Mouse (Mus musculus) kidney, postnatal 0 days (tissue): ENCODE results near the gene Rrnad1. TPM values are rescaled to one million over a fixed set of nuclear protein-coding genes. Genes with fewer than 3 reads are reported as not detected.

ENCODE experiments used
- ATAC-seq: fragments of 200-750 bp; cut with Nextera tagmentation; replicated peaks from 2 replicates; pipeline ENCODE4 v1.8.0; 2017; ENCODE audit warnings: low read depth, moderate number of reproducible peaks, moderate TSS enrichment, moderate library complexity; ENCODE audit not compliant: low FRiP score
- DNase-seq: peaks from one replicate; pipeline ENCODE4 v3.0.0-alpha.2; 2016; ENCODE audit warnings: low spot score
- H3K27ac ChIP-seq: fragments of 300-500 bp; sonication (generic); 2 replicates; pipeline ENCODE4 v1.5.1; 2014; ENCODE audit warnings: mild to moderate bottlenecking
- H3K27me3 ChIP-seq: fragments of 300-500 bp; sonication (generic); 2 replicates; pipeline ENCODE4 v1.6.1; 2014; ENCODE audit warnings: low read length, mixed read lengths; ENCODE audit not compliant: insufficient read depth
- H3K36me3 ChIP-seq: fragments of 300-500 bp; sonication (generic); 2 replicates; pipeline ENCODE4 v1.6.1; 2014; ENCODE audit warnings: low read length, mixed read lengths; ENCODE audit not compliant: insufficient read depth
- H3K4me1 ChIP-seq: fragments of 300-500 bp; sonication (generic); replicated peaks from 2 replicates; pipeline ENCODE4 v1.6.1; 2014; ENCODE audit warnings: antibody characterized with exemption, low read length, mixed read lengths; ENCODE audit not compliant: insufficient read depth
- H3K4me2 ChIP-seq: fragments of 300-500 bp; sonication (generic); 2 replicates; pipeline ENCODE4 v1.6.1; 2014; ENCODE audit warnings: mild to moderate bottlenecking, low read length, moderate library complexity, mixed read lengths
- H3K4me3 ChIP-seq: fragments of 300-500 bp; sonication (generic); replicated peaks from 2 replicates; pipeline ENCODE4 v1.5.1; 2014; ENCODE audit warnings: low read depth, low read length
- H3K9ac ChIP-seq: fragments of 300-500 bp; sonication (generic); 2 replicates; pipeline ENCODE4 v1.6.1; 2014; ENCODE audit warnings: low read depth, low read length
- H3K9me3 ChIP-seq: fragments of 300-500 bp; sonication (generic); replicated peaks from 2 replicates; pipeline ENCODE4 v1.6.1; 2016; ENCODE audit warnings: low read length, inconsistent platforms, mixed read lengths
- CTCF ChIP-seq: IDR thresholded peaks from 2 replicates; pipeline ENCODE4 v1.5.1; 2016; ENCODE audit warnings: antibody characterized with exemption, low read depth, mild to moderate bottlenecking, moderate library complexity
- WGBS: fragments of 180-500 bp; shearing (Covaris S2); extraction: QIAGEN DNeasy Blood & Tissue Kit; methylation state at CpG from one replicate; pipeline ENCODE4 v1.1.7; 2014; 5-methylcytosine and 5-hydroxymethylcytosine counted together
- polyA plus RNA-seq: library from polyadenylated mRNA; unstranded; fragments of >200 nt; fragmentation: Nextera tagmentation; extraction: Ambion mirVana; gene quantifications from 2 replicates; pipeline ENCODE4 v1.2.1, GENCODE M21; 2015

Gene Rrnad1
- polyA plus RNA-seq, 1 experiment from 2014 or later = 12.3 TPM

DNA sequence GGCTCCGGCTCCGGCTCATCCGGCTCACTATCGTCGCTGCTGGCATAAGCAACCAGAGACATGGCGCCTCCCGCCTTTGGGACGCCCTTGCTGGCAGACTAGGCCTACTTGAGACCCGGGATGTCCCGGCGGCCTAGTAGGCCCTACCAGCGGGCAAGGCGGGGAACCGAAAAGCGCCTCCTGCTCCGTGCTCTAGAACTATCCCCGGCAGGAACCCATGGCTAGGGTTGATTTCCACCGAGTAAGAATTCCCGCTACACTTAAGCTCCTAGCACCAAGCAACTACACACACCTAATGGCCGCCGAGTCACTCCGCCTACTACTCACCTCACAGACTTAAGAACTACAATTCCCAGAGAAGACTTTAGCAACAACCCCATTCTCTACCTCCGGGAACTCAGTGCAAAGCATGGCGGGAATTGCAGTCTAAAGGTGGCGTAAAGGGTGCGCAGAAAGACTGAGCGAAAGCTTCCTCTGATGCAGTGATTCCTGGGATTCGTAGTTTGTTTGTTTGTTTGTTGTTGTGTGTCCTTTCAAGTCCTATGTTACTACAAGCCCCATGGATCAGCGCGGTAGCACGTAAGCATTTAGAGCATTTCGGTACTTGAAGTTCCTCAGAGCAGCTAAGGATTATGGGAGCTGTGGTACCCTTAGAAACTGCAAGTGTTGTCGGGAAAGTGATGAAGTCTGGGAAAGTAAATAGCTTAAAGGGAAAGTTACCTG lies 45.1 kb downstream of the Rrnad1 start, which contains the start of gene Prcc:
Gene Prcc (minus strand): TSS at position 328 of the 723 bp plus-strand sequence.
- under 1% methylated on average over 33 of the region's 33 CpGs for WGBS

DNA sequence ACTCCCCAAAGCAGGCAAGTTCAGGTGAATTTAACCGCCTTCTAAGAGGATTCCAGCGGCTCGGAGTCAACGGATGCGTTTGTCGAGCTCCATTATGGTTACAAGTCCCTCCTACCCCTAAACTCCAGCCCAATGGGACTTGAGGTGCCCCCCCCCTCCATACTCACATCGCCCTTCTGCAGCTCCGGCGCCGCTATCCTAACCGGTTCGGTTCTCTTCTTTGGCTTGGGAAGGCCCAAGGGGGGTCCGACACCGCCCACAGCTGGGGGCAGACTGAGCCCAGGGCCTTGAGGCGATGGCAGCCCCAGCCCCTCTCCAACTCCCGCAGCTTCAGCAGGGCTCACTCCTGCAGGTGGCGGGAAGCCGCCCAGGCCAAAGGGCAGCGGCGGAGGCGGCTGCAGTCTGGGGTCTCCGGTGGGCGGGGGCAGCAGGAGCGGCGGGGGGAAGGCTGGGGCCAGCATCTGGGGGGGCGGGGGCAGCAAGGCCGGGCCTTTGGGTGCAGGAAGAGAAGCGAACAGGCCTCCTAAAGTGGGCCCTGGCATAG lies 45.7 kb downstream of the Rrnad1 start:
- no peaks in the 10 kb centered on the region for H3K9me3 ChIP-seq
- H3K4me3 ChIP-seq = peak overlapping the region; percentile 97
- peaks cover 11% of the 10 kb centered on the region; the same call in 1 of the 2 replicates for H3K4me1 ChIP-seq
- no peak for TF ChIP-seq CTCF
- H3K4me2 ChIP-seq = peak overlapping the region; percentile 76
- peak overlapping the region; percentile 91 for H3K9ac ChIP-seq
- DNase-seq (peak; percentile 74), ATAC-seq (peak; percentile 13; the same call in 1 of the 2 replicates)
- H3K36me3 ChIP-seq = peaks cover 6% of the 10 kb centered on the region; the same call in 1 of the 2 replicates
- WGBS = 0% methylated on average over 28 of the region's 28 CpGs
- H3K27ac ChIP-seq = peak overlapping the region; percentile 90
- H3K27me3 ChIP-seq = no peaks in the 10 kb centered on the region

More for the DNA sequence above, 45.1 kb downstream of the Rrnad1 start, which contains the start of gene Prcc:
- DNase-seq (peak; percentile 100), ATAC-seq (peak; percentile 96)
- peak within 1 kb of the TSS; percentile 91 for H3K9ac ChIP-seq
- no peak; the same call in 1 of the 2 replicates for TF ChIP-seq CTCF
- peak within 1 kb of the TSS; percentile 97 for H3K4me3 ChIP-seq
- peaks cover 11% of the 10 kb centered on the region; the same call in 1 of the 2 replicates for H3K4me1 ChIP-seq
- no peaks in the 10 kb centered on the region for H3K9me3 ChIP-seq
- peaks cover 4% of the 10 kb centered on the region; the same call in 1 of the 2 replicates for H3K36me3 ChIP-seq
- peak within 1 kb of the TSS; percentile 76 for H3K4me2 ChIP-seq
- no peaks in the 10 kb centered on the region for H3K27me3 ChIP-seq
- peak within 1 kb of the TSS; percentile 90 for H3K27ac ChIP-seq

- no peaks in the 10 kb centered on the region for H3K9me3 ChIP-seq
- peak overlapping the region; percentile 91 for H3K9ac ChIP-seq
- peaks cover 6% of the 10 kb centered on the region; the same call in 1 of the 2 replicates for H3K36me3 ChIP-seq
- DNase-seq (no peak), ATAC-seq (no peak)
- H3K27me3 ChIP-seq = no peaks in the 10 kb centered on the region
- H3K4me1 ChIP-seq = peaks cover 11% of the 10 kb centered on the region; the same call in 1 of the 2 replicates
- 4% methylated on average over 3 of the region's 3 CpGs for WGBS
- peak overlapping the region; percentile 76 for H3K4me2 ChIP-seq
- no peak overlapping the region for H3K27ac ChIP-seq
- H3K4me3 ChIP-seq = peak overlapping the region; percentile 97
- no peak for TF ChIP-seq CTCF
Observed at GRCm38 (mm10) chr3:87884291-87884690, 46.2 kb downstream of the Rrnad1 start.

- 93% methylated on average over 4 of the region's 4 CpGs for WGBS
Observed at GRCm38 (mm10) chr3:87877730-87878129, 52.8 kb downstream of the Rrnad1 start.

More at GRCm38 (mm10) chr3:87877730-87878129, 52.8 kb downstream of the Rrnad1 start:
- H3K4me1 ChIP-seq = no peaks in the 10 kb centered on the region
- H3K9me3 ChIP-seq = no peaks in the 10 kb centered on the region
- TF ChIP-seq CTCF = no peak
- no peak overlapping the region for H3K27ac ChIP-seq
- DNase-seq (no peak), ATAC-seq (no peak)
- no peak overlapping the region for H3K4me2 ChIP-seq
- no peaks in the 10 kb centered on the region for H3K27me3 ChIP-seq
- no peak overlapping the region for H3K9ac ChIP-seq
- peaks cover 6% of the 10 kb centered on the region; the same call in 1 of the 2 replicates for H3K36me3 ChIP-seq
- H3K4me3 ChIP-seq = no peak overlapping the region

Other genes with a start within 250 kb of the Rrnad1 start
- 0.37 and 0.45 TPM in 2 replicates for gene Lrrc71, start 182.1 kb downstream of the Rrnad1 start, polyA plus RNA-seq
- 2.1 and 2.3 TPM in 2 replicates for gene Ntrk1, start 135.6 kb downstream of the Rrnad1 start, polyA plus RNA-seq
- gene Insrr, start 133.8 kb downstream of the Rrnad1 start, polyA plus RNA-seq = 1.9 and 2.3 TPM in 2 replicates
- 31.6 and 35.4 TPM in 2 replicates for gene Pear1, start 106.4 kb downstream of the Rrnad1 start, polyA plus RNA-seq
- gene Sh2d2a, start 84.0 kb downstream of the Rrnad1 start, polyA plus RNA-seq = 0.11 TPM in 1 of 2 replicates, not detected in the other
- 14.8 and 15.1 TPM in 2 replicates for gene Prcc, start 45.1 kb downstream of the Rrnad1 start, polyA plus RNA-seq
- 193 and 200 TPM in 2 replicates for gene Hdgf, start 24.4 kb downstream of the Rrnad1 start, polyA plus RNA-seq
- 87.2 and 88.1 TPM in 2 replicates for gene Mrpl24, start 11.2 kb downstream of the Rrnad1 start, polyA plus RNA-seq
- gene Isg20l2, start 403 bp downstream of the Rrnad1 start, polyA plus RNA-seq = 40.4 and 42.1 TPM in 2 replicates
- 20.1 and 20.9 TPM in 2 replicates for gene Crabp2, start 17.9 kb upstream of the Rrnad1 start, polyA plus RNA-seq
- gene Nes, start 40.4 kb upstream of the Rrnad1 start, polyA plus RNA-seq = 24.6 and 28.9 TPM in 2 replicates
- gene Bcan, start 69.5 kb upstream of the Rrnad1 start, polyA plus RNA-seq = 0.14 TPM in 1 of 2 replicates, not detected in the other
- 0.13 and 0.17 TPM in 2 replicates for gene Hapln2, start 96.9 kb upstream of the Rrnad1 start, polyA plus RNA-seq
- 24.8 and 26.3 TPM in 2 replicates for gene Gpatch4, start 112.4 kb upstream of the Rrnad1 start, polyA plus RNA-seq
- 161 and 173 TPM in 2 replicates for gene Naxe, start 127.8 kb upstream of the Rrnad1 start, polyA plus RNA-seq
- gene Ttc24, start 147.6 kb upstream of the Rrnad1 start, polyA plus RNA-seq = not detected in 2 replicates
- 6.8 and 8.2 TPM in 2 replicates for gene Iqgap3, start 151.3 kb upstream of the Rrnad1 start, polyA plus RNA-seq
- 14.4 and 16.2 TPM in 2 replicates for gene Mef2d, start 211.7 kb upstream of the Rrnad1 start, polyA plus RNA-seq